Mouse (Mus musculus) heart, embryonic 16.5 days (tissue): ENCODE results near the gene Lcn11. TPM values are rescaled to one million over a fixed set of nuclear protein-coding genes. Genes with fewer than 3 reads are reported as not detected.
"Not testable (repeated sequence)": the region's sequence is repeated elsewhere in the genome, so short reads cannot be mapped to it uniquely, and the experiment has no call there.

ENCODE experiments used
- ATAC-seq: fragments of 200-750 bp; cut with Nextera tagmentation; replicated peaks from 2 replicates; pipeline ENCODE4 v1.8.0; 2017; ENCODE audit warnings: moderate number of reproducible peaks; ENCODE audit not compliant: insufficient read depth, low FRiP score; ENCODE audit errors: extremely low read depth
- H3K27ac ChIP-seq: fragments of 300-500 bp; sonication (generic); 2 replicates; pipeline ENCODE4 v1.5.1; 2014; ENCODE audit warnings: mild to moderate bottlenecking, low read length, control low read depth, moderate library complexity
- H3K27me3 ChIP-seq: fragments of 300-500 bp; sonication (generic); 2 replicates; pipeline ENCODE4 v1.6.1; 2014; ENCODE audit warnings: low read length, mixed read lengths; ENCODE audit not compliant: control insufficient read depth, insufficient read depth
- H3K36me3 ChIP-seq: fragments of 300-500 bp; sonication (generic); 2 replicates; pipeline ENCODE4 v1.6.1; 2014; ENCODE audit not compliant: control insufficient read depth, insufficient read depth
- H3K4me1 ChIP-seq: fragments of 300-500 bp; sonication (generic); 2 replicates; pipeline ENCODE4 v1.6.1; 2014; ENCODE audit warnings: low read length, mixed read lengths; ENCODE audit not compliant: control insufficient read depth, insufficient read depth
- H3K4me2 ChIP-seq: fragments of 300-500 bp; sonication (generic); 2 replicates; pipeline ENCODE4 v1.6.1; 2014; ENCODE audit warnings: low read depth, mild to moderate bottlenecking, control low read depth, low read length
- H3K4me3 ChIP-seq: fragments of 300-500 bp; sonication (generic); 2 replicates; pipeline ENCODE4 v1.5.1; 2014; ENCODE audit warnings: mild to moderate bottlenecking, control low read depth, low read length
- H3K9ac ChIP-seq: fragments of 300-500 bp; sonication (generic); 2 replicates; pipeline ENCODE4 v1.6.1; 2014; ENCODE audit warnings: low read length, control low read depth
- H3K9me3 ChIP-seq: fragments of 300-500 bp; sonication (generic); replicated peaks from 2 replicates; pipeline ENCODE4 v1.6.1; 2016; ENCODE audit warnings: low read length; ENCODE audit not compliant: control insufficient read depth
- WGBS: fragments of 180-500 bp; shearing (Covaris S2); extraction: QIAGEN DNeasy Blood & Tissue Kit; methylation state at CpG from one replicate; pipeline ENCODE4 v1.1.7; 2014; 5-methylcytosine and 5-hydroxymethylcytosine counted together
- polyA plus RNA-seq: library from polyadenylated mRNA; unstranded; fragments of >200 nt; fragmentation: Nextera tagmentation; extraction: Ambion mirVana; gene quantifications from 2 replicates; pipeline ENCODE4 v1.2.1, GENCODE M21; 2015

The Lcn11 gene
- polyA plus RNA-seq, result not detected in 2 replicates

GRCm38 (mm10) chr2:25776717-25777116 is at the start of gene Lcn11:
Lcn11 (plus strand) TSS chr2:25777017.
- H3K9ac ChIP-seq, result no peak within 1 kb of the TSS
- ATAC-seq, result no peak
- H3K36me3 ChIP-seq, result no peaks in the 10 kb centered on the region
- no peak within 1 kb of the TSS for H3K4me2 ChIP-seq
- H3K27ac ChIP-seq, result no peak within 1 kb of the TSS
- 87% methylated on average over 1 of the region's 1 CpGs for WGBS
- H3K4me1 ChIP-seq, result no peaks in the 10 kb centered on the region
- H3K9me3 ChIP-seq, result no peaks in the 10 kb centered on the region
- H3K27me3 ChIP-seq, result peaks cover 2% of the 10 kb centered on the region; the same call in 1 of the 2 replicates
- no peak within 1 kb of the TSS for H3K4me3 ChIP-seq

DNA sequence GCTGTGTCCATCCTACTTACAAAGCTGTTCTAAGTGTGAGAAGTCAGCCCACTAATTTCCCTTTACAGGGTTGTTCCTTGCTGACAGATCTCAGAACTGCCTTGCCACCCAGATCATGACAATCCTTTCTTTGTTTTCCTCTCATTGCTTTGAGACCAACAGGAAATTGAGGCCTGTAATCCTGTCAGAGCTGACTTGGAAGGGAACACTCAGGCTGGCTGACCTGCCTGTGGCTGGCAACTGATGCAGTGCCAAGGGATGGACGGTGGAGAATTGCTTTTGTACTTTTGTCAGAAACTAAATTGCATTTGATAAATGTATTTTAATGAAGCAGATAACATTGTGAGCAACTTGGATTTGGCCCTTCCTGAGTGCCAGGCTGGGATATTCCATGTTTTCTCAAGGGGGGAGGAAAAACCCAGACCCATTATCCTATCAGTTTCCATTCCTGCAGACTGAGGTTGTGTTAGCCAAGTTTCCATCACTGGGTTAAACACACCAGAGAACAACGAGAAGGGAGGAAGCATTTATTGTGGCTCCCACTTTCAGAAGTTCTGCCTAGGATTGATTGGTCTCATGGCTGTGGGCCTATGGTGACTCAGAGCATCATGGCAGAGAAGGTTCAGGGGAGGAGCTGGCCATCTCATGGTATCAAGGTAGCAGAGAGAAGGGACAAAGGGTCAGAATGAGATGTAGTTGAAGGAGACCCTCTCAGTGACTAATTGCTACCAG is 43.5 kb upstream of the Lcn11 start:
- no peak overlapping the region for H3K4me3 ChIP-seq
- H3K27me3 ChIP-seq, result no peaks in the 10 kb centered on the region
- no peak for ATAC-seq
- no peaks in the 10 kb centered on the region for H3K4me1 ChIP-seq
- 48% methylated on average over 2 of the region's 2 CpGs for WGBS
- H3K4me2 ChIP-seq, result no peak overlapping the region
- H3K9ac ChIP-seq, result no peak overlapping the region
- H3K36me3 ChIP-seq, result no peaks in the 10 kb centered on the region
- no peak overlapping the region for H3K27ac ChIP-seq
- no peaks in the 10 kb centered on the region for H3K9me3 ChIP-seq

DNA sequence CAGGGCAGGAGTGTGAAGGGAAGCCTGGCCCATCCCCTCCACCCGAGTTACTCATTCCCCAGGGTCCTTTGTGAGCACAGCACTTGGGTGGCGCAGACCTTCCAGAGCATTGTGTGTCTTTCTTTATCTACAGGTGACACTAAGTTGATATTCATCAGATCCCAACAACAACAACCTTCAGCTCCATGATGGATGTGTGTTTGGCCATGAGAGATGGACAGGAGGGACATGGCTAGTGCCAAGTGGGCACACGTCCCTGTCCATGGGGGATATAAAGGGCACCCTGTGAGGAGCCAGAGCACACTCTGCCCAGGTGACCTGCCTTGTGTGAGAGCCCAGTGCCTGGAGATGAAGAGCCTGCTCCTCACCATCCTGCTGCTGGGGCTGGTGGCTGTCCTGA is 40.1 kb upstream of the Lcn11 start, which contains the start of gene Obp2b:
TSS of gene Obp2b (plus strand) at position 301 of the 400 bp plus-strand sequence.
- not testable (repeated sequence) for ATAC-seq, H3K9me3 ChIP-seq, H3K4me3 ChIP-seq, H3K36me3 ChIP-seq, H3K9ac ChIP-seq, H3K4me2 ChIP-seq, H3K27ac ChIP-seq, H3K27me3 ChIP-seq, H3K4me1 ChIP-seq
- 71% methylated on average over 3 of the region's 3 CpGs for WGBS

DNA sequence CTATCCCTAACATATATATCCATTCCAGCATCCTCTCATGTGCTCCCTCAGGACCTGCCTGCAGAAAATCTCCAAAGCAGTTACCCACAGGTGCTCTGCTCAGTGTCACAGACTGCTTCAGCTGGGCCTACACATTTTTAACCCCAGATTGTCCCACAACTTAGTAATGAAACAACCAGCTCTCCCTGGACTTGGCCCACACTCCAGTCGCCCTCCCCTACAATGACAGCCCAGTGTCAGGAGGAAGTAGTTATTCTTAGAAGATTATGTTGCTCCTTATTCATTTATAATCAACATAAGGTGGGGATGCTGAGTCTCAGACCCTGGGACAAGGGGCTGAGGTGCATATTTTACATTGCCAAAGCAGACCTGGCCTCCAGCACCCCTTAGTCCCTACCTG is 35.1 kb upstream of the Lcn11 start:
- ATAC-seq, result no peak
- Histone ChIP-seq H3K4me3 (no peak overlapping the region), H3K9me3 (no peaks in the 10 kb centered on the region), H3K27me3 (no peaks in the 10 kb centered on the region), H3K27ac (no peak overlapping the region), H3K9ac (no peak overlapping the region), H3K4me1 (no peaks in the 10 kb centered on the region), H3K4me2 (no peak overlapping the region), H3K36me3 (no peaks in the 10 kb centered on the region)
- WGBS, result 60% methylated on average over 1 of the region's 1 CpGs

GRCm38 (mm10) chr2:25754201-25754600 is 22.6 kb upstream of the Lcn11 start:
- Histone ChIP-seq H3K4me2 (no peak overlapping the region), H3K9me3 (peaks cover 5% of the 10 kb centered on the region), H3K4me1 (no peaks in the 10 kb centered on the region), H3K4me3 (no peak overlapping the region), H3K27ac (no peak overlapping the region), H3K27me3 (no peaks in the 10 kb centered on the region), H3K9ac (no peak overlapping the region), H3K36me3 (no peaks in the 10 kb centered on the region)
- WGBS, result 81% methylated on average over 1 of the region's 1 CpGs
- ATAC-seq, result no peak

- H3K4me1 ChIP-seq, result no peaks in the 10 kb centered on the region
- H3K9me3 ChIP-seq, result peaks cover 5% of the 10 kb centered on the region
- H3K4me2 ChIP-seq, result no peak overlapping the region
- H3K4me3 ChIP-seq, result no peak overlapping the region
- H3K36me3 ChIP-seq, result no peaks in the 10 kb centered on the region
- no peak overlapping the region for H3K27ac ChIP-seq
- no peak overlapping the region for H3K9ac ChIP-seq
- H3K27me3 ChIP-seq, result no peaks in the 10 kb centered on the region
- 58% methylated on average over 4 of the region's 4 CpGs for WGBS
- ATAC-seq, result no peak
Measured at GRCm38 (mm10) chr2:25758064-25758625, 18.7 kb upstream of the Lcn11 start.

DNA sequence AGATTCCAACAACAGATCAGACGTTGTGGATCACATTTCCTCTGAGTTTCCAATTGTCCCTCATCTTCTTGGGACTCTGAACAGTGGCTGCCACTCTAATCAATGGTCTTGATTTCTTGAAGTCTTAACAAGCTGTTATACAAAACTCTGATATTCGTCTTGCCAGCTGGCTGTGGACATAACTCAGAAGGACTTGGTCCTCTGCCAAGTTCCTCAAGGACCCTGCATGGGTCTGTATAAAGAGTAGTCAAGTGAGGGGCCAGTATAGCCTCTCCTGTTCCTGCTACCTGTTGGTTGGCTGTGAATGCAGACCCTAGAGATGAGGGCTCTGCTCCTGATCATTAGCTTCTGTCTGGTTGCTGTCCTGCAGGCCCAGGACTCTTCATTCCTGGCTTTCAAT is 11.5 kb upstream of the Lcn11 start, which contains the start of gene Lcn3:
TSS of gene Lcn3 (plus strand) at position 301 of the 400 bp plus-strand sequence.
- Histone ChIP-seq H3K9ac (no peak within 1 kb of the TSS), H3K4me2 (no peak within 1 kb of the TSS), H3K27me3 (no peaks in the 10 kb centered on the region), H3K4me1 (no peaks in the 10 kb centered on the region), H3K27ac (no peak within 1 kb of the TSS), H3K36me3 (no peaks in the 10 kb centered on the region), H3K4me3 (no peak within 1 kb of the TSS), H3K9me3 (no peaks in the 10 kb centered on the region)
- ATAC-seq, result no peak
- 31% methylated on average over 2 of the region's 2 CpGs for WGBS

GRCm38 (mm10) chr2:25767764-25768163 is 9.1 kb upstream of the Lcn11 start:
- Histone ChIP-seq H3K9ac (no peak overlapping the region), H3K4me3 (no peak overlapping the region), H3K4me2 (no peak overlapping the region), H3K4me1 (no peaks in the 10 kb centered on the region), H3K9me3 (no peaks in the 10 kb centered on the region), H3K27ac (no peak overlapping the region), H3K36me3 (no peaks in the 10 kb centered on the region), H3K27me3 (no peaks in the 10 kb centered on the region)
- WGBS, result 60% methylated on average over 4 of the region's 4 CpGs
- ATAC-seq, result no peak

- Histone ChIP-seq H3K9ac (no peak overlapping the region), H3K4me3 (no peak overlapping the region), H3K27me3 (no peaks in the 10 kb centered on the region), H3K9me3 (no peaks in the 10 kb centered on the region), H3K4me1 (no peaks in the 10 kb centered on the region), H3K4me2 (no peak overlapping the region), H3K27ac (no peak overlapping the region), H3K36me3 (no peaks in the 10 kb centered on the region)
- WGBS, result 78% methylated on average over 2 of the region's 2 CpGs
- no peak for ATAC-seq
Measured at GRCm38 (mm10) chr2:25773507-25773906, 3.3 kb upstream of the Lcn11 start.
